Mouse (Mus musculus) cortical plate, adult 2 months (tissue): ENCODE measurements around the gene Camta1.

Experiments
- CTCF ChIP-seq: fragments of 200-500 bp; IDR thresholded peaks from 2 replicates; pipeline ENCODE4 v1.5.1; 2011; ENCODE audit warnings: mild to moderate bottlenecking, control low read depth, low read length; ENCODE audit not compliant: insufficient read depth; ENCODE audit errors: extremely low read depth
- POLR2A ChIP-seq: fragments of 200-500 bp; IDR thresholded peaks from 2 replicates; pipeline ENCODE4 v1.6.1; 2011; ENCODE audit warnings: mild to moderate bottlenecking, low read length, control low read depth; ENCODE audit not compliant: insufficient read depth; ENCODE audit errors: extremely low read depth

- no peak for TF ChIP-seq POLR2A
- peak; percentile 19; the same call in 1 of the 2 replicates for TF ChIP-seq CTCF
Measured at GRCm38 (mm10) chr4:151498481-151499276, 363.0 kb downstream of the Camta1 start.
